Mouse (Mus musculus) embryonic facial prominence, embryonic 14.5 days (tissue): ENCODE measurements around the gene Slc26a10. TPM values are rescaled to one million over a fixed set of nuclear protein-coding genes. Genes with fewer than 3 reads are reported as not detected.

Experiments used
- ATAC-seq: fragments of 200-750 bp; cut with Nextera tagmentation; 2 replicates; pipeline ENCODE4 v1.8.0; 2017; ENCODE audit warnings: low read depth, moderate number of reproducible peaks, moderate TSS enrichment
- DNase-seq: peaks from one replicate; pipeline ENCODE4 v3.0.0-alpha.2; 2015; ENCODE audit warnings: low spot score
- H3K27ac ChIP-seq: fragments of 300-500 bp; sonication (generic); replicated peaks from 2 replicates; pipeline ENCODE4 v1.5.1; 2014; ENCODE audit warnings: low read depth, mild to moderate bottlenecking, low read length, moderate library complexity
- H3K27me3 ChIP-seq: fragments of 300-500 bp; sonication (generic); replicated peaks from 2 replicates; pipeline ENCODE4 v1.6.1; 2014; ENCODE audit warnings: low read length; ENCODE audit not compliant: control insufficient read depth, insufficient read depth
- H3K36me3 ChIP-seq: fragments of 300-500 bp; sonication (generic); 2 replicates; pipeline ENCODE4 v1.6.1; 2014; ENCODE audit warnings: low read length, mixed read lengths; ENCODE audit not compliant: control insufficient read depth, insufficient read depth
- H3K4me1 ChIP-seq: fragments of 300-500 bp; sonication (generic); 2 replicates; pipeline ENCODE4 v1.6.1; 2014; ENCODE audit warnings: antibody characterized with exemption, low read length; ENCODE audit not compliant: control insufficient read depth, insufficient read depth
- H3K4me2 ChIP-seq: fragments of 300-500 bp; sonication (generic); 2 replicates; pipeline ENCODE4 v1.6.1; 2014; ENCODE audit warnings: low read depth, mild to moderate bottlenecking, low read length, moderate library complexity, mixed read lengths
- H3K4me3 ChIP-seq: fragments of 300-500 bp; sonication (generic); 2 replicates; pipeline ENCODE4 v1.5.1; 2014; ENCODE audit warnings: low read depth, mild to moderate bottlenecking, low read length
- H3K9ac ChIP-seq: fragments of 300-500 bp; sonication (generic); 2 replicates; pipeline ENCODE4 v1.6.1; 2014; ENCODE audit warnings: low read depth, mild to moderate bottlenecking, low read length, moderate library complexity, mixed read lengths
- H3K9me3 ChIP-seq: fragments of 300-500 bp; sonication (generic); 2 replicates; pipeline ENCODE4 v1.6.1; 2016; ENCODE audit warnings: low read length; ENCODE audit not compliant: control insufficient read depth
- WGBS: fragments of 180-500 bp; shearing (Covaris S2); extraction: QIAGEN DNeasy Blood & Tissue Kit; methylation state at CpG from one replicate; pipeline ENCODE4 v1.1.7; 2014; 5-methylcytosine and 5-hydroxymethylcytosine counted together
- polyA plus RNA-seq: library from polyadenylated mRNA; unstranded; fragments of >200 nt; fragmentation: Nextera tagmentation; extraction: Ambion mirVana; gene quantifications from 2 replicates; pipeline ENCODE4 v1.2.1, GENCODE M21; 2014

The Slc26a10 gene
- polyA plus RNA-seq, 1 experiment from 2014 or later: 0.86 TPM

- peak overlapping the region; percentile 35; the same call in 1 of the 2 replicates for H3K9ac ChIP-seq
- H3K27me3 ChIP-seq: no peaks in the 10 kb centered on the region
These were observed 57.5 kb downstream of the Slc26a10 start for GRCm38 (mm10) chr10:127122784-127123435.

GRCm38 (mm10) chr10:127122018-127122417 is 58.4 kb downstream of the Slc26a10 start:
- no peak overlapping the region for H3K27ac ChIP-seq
- no peaks in the 10 kb centered on the region for H3K27me3 ChIP-seq
- no peak overlapping the region for H3K4me2 ChIP-seq
- no peak overlapping the region for H3K9ac ChIP-seq
- no peak overlapping the region for H3K4me3 ChIP-seq
- WGBS: 71% methylated on average over 3 of the region's 3 CpGs
- DNase-seq (no peak), ATAC-seq (no peak)
- peaks cover 19% of the 10 kb centered on the region for H3K36me3 ChIP-seq
- peaks cover 8% of the 10 kb centered on the region for H3K4me1 ChIP-seq
- H3K9me3 ChIP-seq: no peaks in the 10 kb centered on the region

More at GRCm38 (mm10) chr10:127122784-127123435, 57.5 kb downstream of the Slc26a10 start:
- H3K27ac ChIP-seq: no peak overlapping the region
- WGBS: 21% methylated on average over 13 of the region's 13 CpGs
- no peak for ATAC-seq
- peak overlapping the region; percentile 26 for H3K4me3 ChIP-seq
- peaks cover 8% of the 10 kb centered on the region for H3K4me1 ChIP-seq
- no peaks in the 10 kb centered on the region for H3K9me3 ChIP-seq
- H3K4me2 ChIP-seq: peak overlapping the region; percentile 57
- H3K36me3 ChIP-seq: peaks cover 10% of the 10 kb centered on the region
- DNase-seq: peak; percentile 63

Other genes starting within 250 kb of the Slc26a10 start
- gene Ctdsp2, start 201.9 kb downstream of the Slc26a10 start, polyA plus RNA-seq: 109 and 116 TPM in 2 replicates
- 7.8 and 9.0 TPM in 2 replicates for gene Avil, start 179.9 kb downstream of the Slc26a10 start, polyA plus RNA-seq
- 61.0 and 61.3 TPM in 2 replicates for gene Tsfm, start 149.8 kb downstream of the Slc26a10 start, polyA plus RNA-seq
- gene Mettl1, start 139.2 kb downstream of the Slc26a10 start, polyA plus RNA-seq: 47.7 and 55.9 TPM in 2 replicates
- gene Eef1akmt3, start 139.1 kb downstream of the Slc26a10 start, polyA plus RNA-seq: 0.84 and 1.0 TPM in 2 replicates
- 0.13 and 0.29 TPM in 2 replicates for gene Cyp27b1, start 132.4 kb downstream of the Slc26a10 start, polyA plus RNA-seq
- gene March9, start 120.5 kb downstream of the Slc26a10 start, polyA plus RNA-seq: 1.5 and 2.0 TPM in 2 replicates
- gene Cdk4, start 117.1 kb downstream of the Slc26a10 start, polyA plus RNA-seq: 1,371 and 1,625 TPM in 2 replicates
- 51.8 and 53.6 TPM in 2 replicates for gene Tspan31, start 110.4 kb downstream of the Slc26a10 start, polyA plus RNA-seq
- gene Agap2, start 105.4 kb downstream of the Slc26a10 start, polyA plus RNA-seq: 0.45 and 0.72 TPM in 2 replicates
- 59.3 and 62.9 TPM in 2 replicates for gene Os9, start 59.5 kb downstream of the Slc26a10 start, polyA plus RNA-seq
- 9.0 and 9.8 TPM in 2 replicates for gene B4galnt1, start 15.4 kb downstream of the Slc26a10 start, polyA plus RNA-seq
- gene Arhgef25, start 9.4 kb upstream of the Slc26a10 start, polyA plus RNA-seq: 76.7 and 87.7 TPM in 2 replicates
- 112 and 120 TPM in 2 replicates for gene Dtx3, start 15.1 kb upstream of the Slc26a10 start, polyA plus RNA-seq
- 19.3 and 20.7 TPM in 2 replicates for gene Pip4k2c, start 30.9 kb upstream of the Slc26a10 start, polyA plus RNA-seq
- gene Kif5a, start 82.7 kb upstream of the Slc26a10 start, polyA plus RNA-seq: 13.7 and 14.6 TPM in 2 replicates
- gene Dctn2, start 85.7 kb upstream of the Slc26a10 start, polyA plus RNA-seq: 166 and 186 TPM in 2 replicates
- gene Mbd6, start 108.4 kb upstream of the Slc26a10 start, polyA plus RNA-seq: 15.8 and 17.6 TPM in 2 replicates
- gene Mars, start 131.1 kb upstream of the Slc26a10 start, polyA plus RNA-seq: 106 and 108 TPM in 2 replicates
- gene Arhgap9, start 141.3 kb upstream of the Slc26a10 start, polyA plus RNA-seq: 3.7 and 4.4 TPM in 2 replicates
- 10.2 and 11.7 TPM in 2 replicates for gene Gli1, start 161.3 kb upstream of the Slc26a10 start, polyA plus RNA-seq
- gene Inhbe, start 173.8 kb upstream of the Slc26a10 start, polyA plus RNA-seq: not detected in 2 replicates
- not detected in 2 replicates for gene Inhbc, start 189.8 kb upstream of the Slc26a10 start, polyA plus RNA-seq
- gene R3hdm2, start 199.7 kb upstream of the Slc26a10 start, polyA plus RNA-seq: 27.8 and 29.8 TPM in 2 replicates